Mouse (Mus musculus): ENCODE data around the gene Mapk12.

GRCm38 (mm10) chr15:89141905-89142304 lies 1.4 kb upstream of the Mapk12 start:
- TF ChIP-seq CTCF (conservative IDR thresholded peaks at IDR 0.05; ENCODE audit: low read length) (no peak), NANOG (IDR thresholded peaks at IDR 0.05; ENCODE audit: borderline replicate concordance, low read length) (no peak)
